Mouse (Mus musculus) megakaryocyte, embryonic 14.5 days (primary cell): ENCODE results near the gene Krt32.

ENCODE experiments used
- FLI1 ChIP-seq: IDR thresholded peaks from 2 replicates; pipeline ENCODE4 v1.6.1; 2012; ENCODE audit warnings: low read length, inconsistent platforms, mixed read lengths
- GATA1 ChIP-seq: IDR thresholded peaks from 3 replicates; pipeline ENCODE4 v1.6.1; 2012; ENCODE audit warnings: mixed read lengths, low read length, inconsistent platforms, borderline replicate concordance

DNA sequence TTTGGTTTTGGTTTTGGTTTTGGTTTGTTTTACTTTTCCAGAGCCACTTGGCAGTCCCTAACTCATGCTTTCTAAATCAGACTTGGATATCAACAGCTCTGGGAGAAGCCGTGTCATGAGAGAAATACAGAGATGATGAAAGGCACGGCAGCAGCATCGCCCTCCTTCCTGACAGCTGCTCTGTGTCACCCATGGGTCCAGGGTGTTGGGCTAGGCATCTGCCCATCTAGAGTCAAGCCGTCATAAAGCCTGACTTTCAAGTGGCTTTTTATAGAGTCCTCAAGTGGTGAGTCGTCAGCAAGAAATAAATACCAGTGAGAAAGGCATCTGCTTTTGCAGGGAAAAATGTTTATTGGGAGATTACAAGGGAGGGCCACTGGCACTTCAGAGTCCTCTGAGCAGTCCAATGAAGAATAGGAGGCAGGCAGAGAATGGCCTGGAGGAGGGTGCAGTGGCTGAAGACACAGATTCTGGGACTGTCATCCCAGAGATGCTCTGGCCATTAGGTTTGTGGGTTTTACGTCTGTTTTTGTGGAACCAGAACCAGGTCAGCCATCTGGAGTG is 41.6 kb downstream of the Krt32 start:
- TF ChIP-seq GATA1: no peak
- TF ChIP-seq FLI1: no peak
